Mouse (Mus musculus) embryonic fibroblast, embryonic 13.5 days (primary cell): ENCODE results near the gene Gm7534. TPM values are rescaled to one million over a fixed set of nuclear protein-coding genes. Genes with fewer than 3 reads are reported as not detected.
"Not testable (repeated sequence)": the region's sequence is repeated elsewhere in the genome, so short reads cannot be mapped to it uniquely, and the experiment has no call there.

Source experiments
- H3K27ac ChIP-seq: 2 replicates; pipeline ENCODE4 v1.5.1; 2012; ENCODE audit warnings: low read length, control low read depth, inconsistent platforms; ENCODE audit not compliant: insufficient read depth
- H3K4me1 ChIP-seq: 2 replicates; pipeline ENCODE4 v1.6.1; 2011; ENCODE audit warnings: low read length; ENCODE audit not compliant: control insufficient read depth, insufficient read depth
- H3K4me3 ChIP-seq: 2 replicates; pipeline ENCODE4 v1.5.1; 2011; ENCODE audit warnings: mild to moderate bottlenecking, control low read depth, low read length; ENCODE audit not compliant: insufficient read depth
- CTCF ChIP-seq: IDR thresholded peaks from 2 replicates; pipeline ENCODE4 v1.5.1; 2011; ENCODE audit warnings: mild to moderate bottlenecking, control low read depth, low read length, moderate library complexity, borderline replicate concordance; ENCODE audit not compliant: insufficient read depth
- POLR2A ChIP-seq: IDR thresholded peaks from 2 replicates; pipeline ENCODE4 v1.6.1; 2011; ENCODE audit warnings: low read depth, mild to moderate bottlenecking, control low read depth, low read length, moderate library complexity
- polyA plus RNA-seq: library from polyadenylated mRNA; stranded (reverse); fragments of >200 nt; gene quantifications from 2 replicates; pipeline ENCODE4 v1.2.4, GENCODE M21; 2011; ENCODE audit warnings: low read depth; ENCODE audit not compliant: missing spikeins, insufficient read length

The Gm7534 gene
- polyA plus RNA-seq, 1 experiment, result not detected

GRCm38 (mm10) chr4:134149389-134149788 is 53.4 kb downstream of the Gm7534 start:
- TF ChIP-seq CTCF, result no peak
- no peak for TF ChIP-seq POLR2A
- Histone ChIP-seq H3K27ac (no peak overlapping the region), H3K4me3 (no peak overlapping the region), H3K4me1 (peaks cover 5% of the 10 kb centered on the region; the same call in 1 of the 2 replicates)

GRCm38 (mm10) chr4:134144297-134144696 is 58.5 kb downstream of the Gm7534 start:
- H3K4me1 ChIP-seq, H3K4me3 ChIP-seq, H3K27ac ChIP-seq: not testable (repeated sequence)

Other genes starting within 250 kb of the Gm7534 start
- 204 and 431 TPM in 2 replicates for gene Hmgn2, start 234.4 kb downstream of the Gm7534 start, polyA plus RNA-seq
- 27.3 and 33.9 TPM in 2 replicates for gene Dhdds, start 202.1 kb downstream of the Gm7534 start, polyA plus RNA-seq
- gene Lin28a, start 184.2 kb downstream of the Gm7534 start, polyA plus RNA-seq, result not detected in 2 replicates
- not detected in 2 replicates for gene Zfp683, start 149.2 kb downstream of the Gm7534 start, polyA plus RNA-seq
- not detected in 2 replicates for gene Crybg2, start 142.2 kb downstream of the Gm7534 start, polyA plus RNA-seq
- gene Cd52, start 107.9 kb downstream of the Gm7534 start, polyA plus RNA-seq, result 1.0 and 6.0 TPM in 2 replicates
- 2.6 TPM in 2 replicates for gene Ubxn11, start 100.4 kb downstream of the Gm7534 start, polyA plus RNA-seq
- 317 and 335 TPM in 2 replicates for gene Sh3bgrl3, start 74.2 kb downstream of the Gm7534 start, polyA plus RNA-seq
- gene Cep85, start 15.9 kb downstream of the Gm7534 start, polyA plus RNA-seq, result 17.4 and 22.1 TPM in 2 replicates
- gene Catsper4, start 24.4 kb upstream of the Gm7534 start, polyA plus RNA-seq, result not detected in 2 replicates
- 0.42 TPM in 1 of 2 replicates, not detected in the other for gene Cnksr1, start 35.4 kb upstream of the Gm7534 start, polyA plus RNA-seq
- not detected in 2 replicates for gene E130218I03Rik, start 40.7 kb upstream of the Gm7534 start, polyA plus RNA-seq
- gene Zfp593, start 42.6 kb upstream of the Gm7534 start, polyA plus RNA-seq, result 9.5 and 11.9 TPM in 2 replicates
- not detected in 2 replicates for gene Gm30191, start 43.9 kb upstream of the Gm7534 start, polyA plus RNA-seq
- gene Grrp1, start 51.1 kb upstream of the Gm7534 start, polyA plus RNA-seq, result not detected in 2 replicates
- gene Pdik1l, start 84.9 kb upstream of the Gm7534 start, polyA plus RNA-seq, result 8.5 and 10.3 TPM in 2 replicates
- not detected in 2 replicates for gene Trim63, start 112.1 kb upstream of the Gm7534 start, polyA plus RNA-seq
- not detected in 2 replicates for gene Slc30a2, start 140.2 kb upstream of the Gm7534 start, polyA plus RNA-seq
- gene Extl1, start 180.8 kb upstream of the Gm7534 start, polyA plus RNA-seq, result 0.58 TPM in 2 replicates
- gene Pafah2, start 193.3 kb upstream of the Gm7534 start, polyA plus RNA-seq, result 15.9 and 20.7 TPM in 2 replicates